Mouse (Mus musculus) liver, embryonic 14.5 days (tissue): ENCODE data around the gene Rsph9. TPM values are rescaled to one million over a fixed set of nuclear protein-coding genes. Genes with fewer than 3 reads are reported as not detected.

Experiments used
- ATAC-seq: fragments of 200-750 bp; cut with Nextera tagmentation; 2 replicates; pipeline ENCODE4 v1.8.0; 2017; ENCODE audit warnings: moderate number of reproducible peaks, mild to moderate bottlenecking, moderate library complexity; ENCODE audit not compliant: insufficient read depth
- DNase-seq, 3 experiments: peaks; one replicate each; pipeline ENCODE4 v3.0.0-alpha.2; 2012 to 2013; ENCODE audit warnings: low read depth in 3 of 3, low spot score in 3 of 3
- H3K27ac ChIP-seq: fragments of 300-500 bp; sonication (generic); 2 replicates; pipeline ENCODE4 v1.5.1; 2014; ENCODE audit warnings: moderate library complexity, mild to moderate bottlenecking, control low read depth, inconsistent platforms
- H3K27me3 ChIP-seq: fragments of 300-500 bp; sonication (generic); 2 replicates; pipeline ENCODE4 v1.6.1; 2014; ENCODE audit warnings: mild to moderate bottlenecking, low read length, moderate library complexity; ENCODE audit not compliant: control insufficient read depth, insufficient read depth
- H3K36me3 ChIP-seq: fragments of 300-500 bp; sonication (generic); replicated peaks from 2 replicates; pipeline ENCODE4 v1.6.1; 2014; ENCODE audit warnings: low read depth; ENCODE audit not compliant: control insufficient read depth, insufficient read depth
- H3K4me1 ChIP-seq, 2 experiments: fragments of 200-500 bp in 1 of 2; fragments of 300-500 bp in 1 of 2; sonication (generic) in 1 of 2; replicated peaks; 2 replicates each; pipeline ENCODE4 v1.6.1; 2012 to 2014; ENCODE audit warnings: antibody characterized with exemption in 1 of 2, inconsistent platforms in 1 of 2, low read length in 1 of 2; ENCODE audit not compliant: control insufficient read depth in 2 of 2, insufficient read depth in 2 of 2
- H3K4me2 ChIP-seq: fragments of 300-500 bp; sonication (generic); 2 replicates; pipeline ENCODE4 v1.6.1; 2014; ENCODE audit warnings: low read depth, mild to moderate bottlenecking, control low read depth, moderate library complexity
- H3K4me3 ChIP-seq, 2 experiments: fragments of 200-500 bp in 1 of 2; fragments of 300-500 bp in 1 of 2; sonication (generic) in 1 of 2; 2 replicates each; pipeline ENCODE4 v1.5.1; 2012 to 2014; ENCODE audit warnings: low read depth in 2 of 2, low read length in 2 of 2, mild to moderate bottlenecking in 2 of 2, control low read depth in 1 of 2, inconsistent platforms in 1 of 2, moderate library complexity in 1 of 2; ENCODE audit not compliant: insufficient read depth in 1 of 2
- H3K9ac ChIP-seq: fragments of 300-500 bp; sonication (generic); replicated peaks from 2 replicates; pipeline ENCODE4 v1.6.1; 2014; ENCODE audit warnings: mild to moderate bottlenecking, control low read depth, moderate library complexity
- H3K9me3 ChIP-seq: fragments of 300-500 bp; sonication (generic); 2 replicates; pipeline ENCODE4 v1.6.1; 2016; ENCODE audit warnings: low read length, mixed read lengths; ENCODE audit not compliant: control insufficient read depth
- CTCF ChIP-seq: IDR thresholded peaks from 2 replicates; pipeline ENCODE4 v1.5.1; 2016; ENCODE audit warnings: antibody characterized with exemption, low read depth, control low read depth
- EP300 ChIP-seq: IDR thresholded peaks from 2 replicates; pipeline ENCODE4 v1.6.1; 2016; ENCODE audit warnings: antibody characterized with exemption, low read depth
- WGBS: fragments of 180-500 bp; shearing (Covaris S2); extraction: QIAGEN DNeasy Blood & Tissue Kit; methylation state at CpG from one replicate; pipeline ENCODE4 v1.1.7; 2014; ENCODE audit not compliant: insufficient replicate concordance; 5-methylcytosine and 5-hydroxymethylcytosine counted together
- polyA plus RNA-seq, 2 experiments: library from polyadenylated mRNA; depleted of rRNA in 1 of 2; stranded (reverse) in 1 of 2; unstranded in 1 of 2; fragments of >200 nt; fragmentation: Nextera tagmentation in 1 of 2; extraction: Ambion mirVana in 1 of 2; gene quantifications; 2 replicates each; pipeline versions ENCODE4 v1.2.1 to v1.2.3; 2012 to 2014

The Rsph9 gene
- polyA plus RNA-seq, 2 experiments, result 0.63 to 0.71 TPM

GRCm38 (mm10) chr17:46108286-46108685 is 35.7 kb downstream of the Rsph9 start:
- ATAC-seq (no peak), DNase-seq (no peak)
- WGBS, result 61% methylated on average over 4 of the region's 4 CpGs

GRCm38 (mm10) chr17:46104487-46104886 is 39.5 kb downstream of the Rsph9 start:
- Histone ChIP-seq H3K4me1 (no peaks in the 10 kb centered on the region), H3K4me2 (no peak overlapping the region), H3K27me3 (0 out of 2 replicates have a peak, but pooled peaks cover under 1% of the 10 kb centered on the region), H3K27ac (no peak overlapping the region), H3K36me3 (no peaks in the 10 kb centered on the region), H3K4me3 (no peak overlapping the region), H3K9me3 (no peaks in the 10 kb centered on the region), H3K9ac (no peak overlapping the region)
- WGBS, result 38% methylated on average over 12 of the region's 12 CpGs
- TF ChIP-seq CTCF (no peak), EP300 (no peak)
- no peak for ATAC-seq
- no peak for DNase-seq

More at GRCm38 (mm10) chr17:46108286-46108685, 35.7 kb downstream of the Rsph9 start:
- Histone ChIP-seq H3K4me1 (peaks cover 7 to 9% of the 10 kb centered on the region in 2 experiments), H3K27me3 (peaks cover 2% of the 10 kb centered on the region; the same call in 1 of the 2 replicates), H3K4me3 (no peak overlapping the region), H3K9me3 (no peaks in the 10 kb centered on the region), H3K4me2 (no peak overlapping the region), H3K27ac (no peak overlapping the region), H3K9ac (no peak overlapping the region), H3K36me3 (no peaks in the 10 kb centered on the region)
- TF ChIP-seq EP300 (no peak), CTCF (no peak)

- ATAC-seq (no peak), DNase-seq (no peak)
- no peaks in the 10 kb centered on the region for H3K9me3 ChIP-seq
- WGBS, result 65% methylated on average over 8 of the region's 8 CpGs
- no peak overlapping the region for H3K27ac ChIP-seq
- no peak for TF ChIP-seq CTCF
- TF ChIP-seq EP300, result no peak
- H3K4me2 ChIP-seq, result no peak overlapping the region
- no peak overlapping the region for H3K4me3 ChIP-seq
- no peaks in the 10 kb centered on the region for H3K36me3 ChIP-seq
- no peaks in the 10 kb centered on the region for H3K27me3 ChIP-seq
- no peaks in the 10 kb centered on the region for H3K4me1 ChIP-seq
- H3K9ac ChIP-seq, result no peak overlapping the region
These were observed 41.3 kb downstream of the Rsph9 start for GRCm38 (mm10) chr17:46102608-46103159.

- 81% methylated on average over 9 of the region's 9 CpGs for WGBS
These were observed 42.1 kb downstream of the Rsph9 start for GRCm38 (mm10) chr17:46101906-46102305.

GRCm38 (mm10) chr17:46098525-46098924 is 45.5 kb downstream of the Rsph9 start:
- no peak for ATAC-seq
- TF ChIP-seq CTCF (no peak), EP300 (no peak)
- 48% methylated on average over 8 of the region's 8 CpGs for WGBS
- Histone ChIP-seq H3K9me3 (no peaks in the 10 kb centered on the region), H3K9ac (no peak overlapping the region), H3K27ac (no peak overlapping the region), H3K4me3 (no peak overlapping the region), H3K4me1 (no peaks in the 10 kb centered on the region), H3K27me3 (no peaks in the 10 kb centered on the region), H3K36me3 (no peaks in the 10 kb centered on the region), H3K4me2 (no peak overlapping the region)
- DNase-seq, result no peak

More at GRCm38 (mm10) chr17:46101906-46102305, 42.1 kb downstream of the Rsph9 start:
- TF ChIP-seq EP300 (no peak), CTCF (no peak)
- H3K36me3 ChIP-seq, result no peaks in the 10 kb centered on the region
- H3K9ac ChIP-seq, result no peak overlapping the region
- DNase-seq (no peak), ATAC-seq (no peak)
- no peaks in the 10 kb centered on the region for H3K9me3 ChIP-seq
- no peak overlapping the region for H3K4me2 ChIP-seq
- no peak overlapping the region for H3K4me3 ChIP-seq
- no peaks in the 10 kb centered on the region for H3K27me3 ChIP-seq
- no peak overlapping the region for H3K27ac ChIP-seq
- no peaks in the 10 kb centered on the region for H3K4me1 ChIP-seq
